Mouse (Mus musculus): Measurements from ENCODE around the gene Prss43.

DNA sequence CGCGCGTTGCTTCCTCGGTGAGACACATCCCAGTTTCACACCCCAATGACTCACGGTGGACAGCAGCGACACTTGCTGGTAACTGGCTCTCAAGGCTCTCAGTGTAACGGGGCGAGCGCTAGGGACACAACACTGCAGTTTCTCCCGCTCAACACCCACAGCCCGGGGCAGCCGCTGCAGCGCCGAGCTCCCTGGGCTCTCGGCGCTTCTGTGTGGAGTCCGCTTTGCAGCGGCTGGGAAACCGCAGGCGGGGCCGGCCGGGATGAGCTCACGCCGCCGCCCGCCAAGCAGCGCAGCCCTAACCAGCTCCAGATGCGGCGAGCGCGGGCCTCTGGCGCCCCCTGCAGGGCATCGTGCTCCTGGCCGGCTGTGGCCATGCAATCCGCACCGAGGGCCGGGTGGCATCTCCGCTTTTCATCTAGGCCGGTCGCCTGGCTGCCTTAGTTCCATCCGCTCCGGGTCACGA lies 45.2 kb upstream of the Prss43 start:
- TF ChIP-seq CTCF (IDR thresholded peaks at IDR 0.05; ENCODE audit: borderline replicate concordance, insufficient read depth, low read depth, low read length) (peak; percentile 71), POLR2A (IDR thresholded peaks at IDR 0.05; ENCODE audit: borderline replicate concordance, insufficient read depth, low read length) (no peak)
